Mouse (Mus musculus) heart, postnatal 0 days (tissue): ENCODE results near the gene Ralgps1. TPM values are rescaled to one million over a fixed set of nuclear protein-coding genes. Genes with fewer than 3 reads are reported as not detected.

ENCODE experiments used
- ATAC-seq: fragments of 200-750 bp; cut with Nextera tagmentation; 2 replicates; pipeline ENCODE4 v1.8.0; 2017; ENCODE audit warnings: low read depth, moderate number of reproducible peaks, moderate library complexity; ENCODE audit not compliant: insufficient read depth
- DNase-seq: peaks from one replicate; pipeline ENCODE4 v3.0.0-alpha.2; 2016; ENCODE audit warnings: low spot score
- H3K27ac ChIP-seq: fragments of 300-500 bp; sonication (generic); 2 replicates; pipeline ENCODE4 v1.5.1; 2014; ENCODE audit warnings: low read depth, mild to moderate bottlenecking
- H3K27me3 ChIP-seq: fragments of 300-500 bp; sonication (generic); 2 replicates; pipeline ENCODE4 v1.6.1; 2014; ENCODE audit warnings: low read length, mixed read lengths; ENCODE audit not compliant: control insufficient read depth, insufficient read depth
- H3K36me3 ChIP-seq: fragments of 300-500 bp; sonication (generic); replicated peaks from 2 replicates; pipeline ENCODE4 v1.6.1; 2014; ENCODE audit warnings: low read length, mixed read lengths; ENCODE audit not compliant: control insufficient read depth, insufficient read depth
- H3K4me1 ChIP-seq: fragments of 300-500 bp; sonication (generic); 2 replicates; pipeline ENCODE4 v1.6.1; 2014; ENCODE audit warnings: antibody characterized with exemption; ENCODE audit not compliant: control insufficient read depth, insufficient read depth
- H3K4me2 ChIP-seq: fragments of 300-500 bp; sonication (generic); 2 replicates; pipeline ENCODE4 v1.6.1; 2014; ENCODE audit warnings: low read depth, mild to moderate bottlenecking, low read length, moderate library complexity
- H3K4me3 ChIP-seq: fragments of 300-500 bp; sonication (generic); 2 replicates; pipeline ENCODE4 v1.5.1; 2014; ENCODE audit warnings: low read depth, low read length
- H3K9ac ChIP-seq: fragments of 300-500 bp; sonication (generic); replicated peaks from 2 replicates; pipeline ENCODE4 v1.6.1; 2014; ENCODE audit warnings: low read depth, low read length, mixed read lengths
- H3K9me3 ChIP-seq: fragments of 300-500 bp; sonication (generic); replicated peaks from 2 replicates; pipeline ENCODE4 v1.6.1; 2016; ENCODE audit warnings: low read length; ENCODE audit not compliant: control insufficient read depth
- CTCF ChIP-seq: IDR thresholded peaks from 2 replicates; pipeline ENCODE4 v1.5.1; 2016; ENCODE audit warnings: antibody characterized with exemption, control low read depth, low read depth
- EP300 ChIP-seq: IDR thresholded peaks from 2 replicates; pipeline ENCODE4 v1.6.1; 2016; ENCODE audit warnings: antibody characterized with exemption, low read depth
- WGBS: fragments of 180-500 bp; shearing (Covaris S2); extraction: QIAGEN DNeasy Blood & Tissue Kit; methylation state at CpG from one replicate; pipeline ENCODE4 v1.1.7; 2014; 5-methylcytosine and 5-hydroxymethylcytosine counted together
- polyA plus RNA-seq: library from polyadenylated mRNA; unstranded; fragments of >200 nt; fragmentation: Nextera tagmentation; extraction: Ambion mirVana; gene quantifications from 2 replicates; pipeline ENCODE4 v1.2.1, GENCODE M21; 2015
- total RNA-seq: library from RNA; depleted of rRNA; stranded (reverse); fragments of >200 nt; gene quantifications from 2 replicates; pipeline ENCODE4 v1.2.3, GENCODE M21; 2014; ENCODE audit warnings: low replicate concordance

Ralgps1 gene
- total and polyA plus RNA-seq, 2 experiments from 2014 or later, result 3.2 to 6.9 TPM

- ATAC-seq (no peak), DNase-seq (no peak)
- no peak for TF ChIP-seq CTCF
- no peak for TF ChIP-seq EP300
- H3K27me3 ChIP-seq, result no peaks in the 10 kb centered on the region
- no peak overlapping the region for H3K4me2 ChIP-seq
- H3K9me3 ChIP-seq, result no peaks in the 10 kb centered on the region
- H3K4me3 ChIP-seq, result no peak overlapping the region
- 69% methylated on average over 11 of the region's 11 CpGs for WGBS
- H3K4me1 ChIP-seq, result peaks cover 9% of the 10 kb centered on the region; the same call in 1 of the 2 replicates
- no peaks in the 10 kb centered on the region for H3K36me3 ChIP-seq
- no peak overlapping the region for H3K9ac ChIP-seq
- H3K27ac ChIP-seq, result no peak overlapping the region
These were observed 67.8 kb downstream of the Ralgps1 start for GRCm38 (mm10) chr2:33303416-33303947.

- no peaks in the 10 kb centered on the region for H3K36me3 ChIP-seq
- 66% methylated on average over 4 of the region's 4 CpGs for WGBS
- no peaks in the 10 kb centered on the region for H3K27me3 ChIP-seq
- H3K4me2 ChIP-seq, result no peak overlapping the region
- H3K9ac ChIP-seq, result no peak overlapping the region
- H3K4me3 ChIP-seq, result no peak overlapping the region
- no peaks in the 10 kb centered on the region for H3K9me3 ChIP-seq
- no peak overlapping the region for H3K27ac ChIP-seq
- H3K4me1 ChIP-seq, result peaks cover 9% of the 10 kb centered on the region; the same call in 1 of the 2 replicates
- ATAC-seq, result no peak
- no peak for DNase-seq
- TF ChIP-seq CTCF (no peak), EP300 (no peak)
These were observed 68.5 kb downstream of the Ralgps1 start for GRCm38 (mm10) chr2:33302828-33303227.

GRCm38 (mm10) chr2:33302405-33302804 lies 68.9 kb downstream of the Ralgps1 start:
- ATAC-seq, result no peak

GRCm38 (mm10) chr2:33300371-33301046 lies 70.8 kb downstream of the Ralgps1 start:
- H3K36me3 ChIP-seq, result no peaks in the 10 kb centered on the region
- ATAC-seq (no peak), DNase-seq (no peak)
- H3K27ac ChIP-seq, result no peak overlapping the region
- TF ChIP-seq CTCF (no peak), EP300 (no peak)
- peaks cover 9% of the 10 kb centered on the region; the same call in 1 of the 2 replicates for H3K4me1 ChIP-seq
- H3K4me2 ChIP-seq, result no peak overlapping the region
- no peaks in the 10 kb centered on the region for H3K9me3 ChIP-seq
- no peak overlapping the region for H3K4me3 ChIP-seq
- no peak overlapping the region for H3K9ac ChIP-seq
- 36% methylated on average over 3 of the region's 3 CpGs for WGBS
- no peaks in the 10 kb centered on the region for H3K27me3 ChIP-seq

More at GRCm38 (mm10) chr2:33302405-33302804, 68.9 kb downstream of the Ralgps1 start:
- H3K36me3 ChIP-seq, result no peaks in the 10 kb centered on the region
- H3K27me3 ChIP-seq, result no peaks in the 10 kb centered on the region
- no peak overlapping the region for H3K27ac ChIP-seq
- DNase-seq, result no peak
- no peak overlapping the region for H3K4me3 ChIP-seq
- H3K9ac ChIP-seq, result no peak overlapping the region
- H3K4me1 ChIP-seq, result peaks cover 9% of the 10 kb centered on the region; the same call in 1 of the 2 replicates
- TF ChIP-seq CTCF (no peak), EP300 (no peak)
- H3K4me2 ChIP-seq, result no peak overlapping the region
- WGBS, result 78% methylated on average over 3 of the region's 3 CpGs
- no peaks in the 10 kb centered on the region for H3K9me3 ChIP-seq

GRCm38 (mm10) chr2:33298928-33299327 lies 72.4 kb downstream of the Ralgps1 start:
- no peak overlapping the region for H3K9ac ChIP-seq
- ATAC-seq, result peak; percentile 30; the same call in 1 of the 2 replicates
- DNase-seq, result no peak
- H3K4me2 ChIP-seq, result no peak overlapping the region
- no peaks in the 10 kb centered on the region for H3K27me3 ChIP-seq
- H3K4me3 ChIP-seq, result no peak overlapping the region
- H3K4me1 ChIP-seq, result peaks cover 9% of the 10 kb centered on the region; the same call in 1 of the 2 replicates
- WGBS, result 71% methylated on average over 4 of the region's 4 CpGs
- no peaks in the 10 kb centered on the region for H3K36me3 ChIP-seq
- no peak for TF ChIP-seq CTCF
- TF ChIP-seq EP300, result no peak
- no peak overlapping the region for H3K27ac ChIP-seq
- H3K9me3 ChIP-seq, result no peaks in the 10 kb centered on the region

DNA sequence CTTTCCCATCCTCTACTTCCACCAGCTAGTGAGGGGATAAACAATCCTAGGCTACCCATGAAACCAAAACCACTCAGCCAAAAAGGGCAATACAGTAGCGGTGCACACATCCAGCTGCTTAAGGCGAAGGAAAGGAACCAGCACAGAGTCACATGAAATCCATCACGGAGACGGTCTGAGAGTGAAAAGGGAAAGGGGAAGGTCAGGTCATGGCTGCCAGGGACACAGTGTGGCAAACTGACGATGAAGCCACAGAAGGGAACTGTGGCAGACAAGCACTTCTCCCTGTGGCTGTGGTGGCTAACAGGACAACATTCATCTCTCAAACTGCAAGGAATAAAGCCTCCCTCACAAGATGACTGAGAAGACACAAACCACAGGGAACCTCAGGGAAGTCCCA lies 76.2 kb downstream of the Ralgps1 start:
- DNase-seq (no peak), ATAC-seq (no peak)
- H3K9ac ChIP-seq, result no peak overlapping the region

More for the DNA sequence above, 76.2 kb downstream of the Ralgps1 start:
- 85% methylated on average over 5 of the region's 5 CpGs for WGBS
- no peaks in the 10 kb centered on the region for H3K9me3 ChIP-seq
- H3K4me1 ChIP-seq, result peaks cover 8% of the 10 kb centered on the region; the same call in 1 of the 2 replicates
- H3K27ac ChIP-seq, result no peak overlapping the region
- H3K36me3 ChIP-seq, result no peaks in the 10 kb centered on the region
- H3K27me3 ChIP-seq, result no peaks in the 10 kb centered on the region
- TF ChIP-seq CTCF (no peak), EP300 (no peak)
- no peak overlapping the region for H3K4me2 ChIP-seq
- no peak overlapping the region for H3K4me3 ChIP-seq
